Mouse (Mus musculus) bone marrow macrophage, adult 2 months (primary cell): ENCODE measurements around the gene Itga1.

Experiments used
- CTCF ChIP-seq: IDR thresholded peaks from 2 replicates; pipeline ENCODE4 v1.5.1; 2012; ENCODE audit warnings: low read depth, mild to moderate bottlenecking, low read length, moderate library complexity
- POLR2A ChIP-seq: IDR thresholded peaks from 2 replicates; pipeline ENCODE4 v1.6.1; 2012; ENCODE audit warnings: mild to moderate bottlenecking, low read depth, low read length, borderline replicate concordance

DNA sequence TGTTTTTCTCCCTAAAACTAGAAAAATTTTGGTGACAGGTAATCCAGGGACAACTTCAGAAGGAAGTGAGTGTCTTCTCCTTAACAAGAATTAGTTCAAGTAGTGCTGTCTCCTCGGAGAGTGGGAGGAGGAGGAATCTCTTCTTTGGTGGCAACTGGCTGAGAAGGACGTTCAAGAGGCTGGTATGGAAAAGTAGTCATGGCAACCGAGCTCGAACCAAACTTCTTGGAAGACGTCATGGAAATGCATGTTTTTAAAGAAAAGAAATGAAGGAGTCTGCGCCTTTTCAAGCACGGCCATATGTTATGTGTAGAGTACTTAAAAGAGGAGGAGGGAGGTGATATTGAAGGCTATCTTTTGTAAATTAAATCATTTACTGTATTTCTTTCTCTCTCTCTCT lies 49.2 kb downstream of the Itga1 start:
- TF ChIP-seq CTCF (no peak), POLR2A (no peak)
